Mouse (Mus musculus) erythroid progenitor cell, adult 5-6 weeks (primary cell): ENCODE data around the gene Slc38a8. TPM values are rescaled to one million over a fixed set of nuclear protein-coding genes. Genes with fewer than 3 reads are reported as not detected.

ENCODE experiments used
- ATAC-seq: replicated peaks from 2 replicates; pipeline ENCODE4 v1.8.0; 2016; ENCODE audit warnings: moderate number of reproducible peaks, mild to moderate bottlenecking, moderate TSS enrichment, inconsistent platforms; ENCODE audit not compliant: poor library complexity, low FRiP score, severe bottlenecking
- total RNA-seq, 2 experiments: library from RNA; stranded (forward) in 1 of 2; stranded (reverse) in 1 of 2; fragments of 150-400 nt in 1 of 2; fragments of 186-747, 209-891 nt in 1 of 2; gene quantifications; 2 replicates each; pipeline versions ENCODE4 v1.2.3 to v1.2.4; 2015 to 2017; ENCODE audit warnings: low replicate concordance in 2 of 2

Slc38a8 gene
- total RNA-seq (2015; ENCODE audit: low replicate concordance) = not detected in 2 replicates
- total RNA-seq (2017; ENCODE audit: low replicate concordance) = not detected in 2 replicates

GRCm38 (mm10) chr8:119501598-119501997 lies at the start of gene Slc38a8:
TSS of gene Slc38a8 (minus strand) at chr8:119501698.
- no peak for ATAC-seq

GRCm38 (mm10) chr8:119548560-119549113 lies 47.1 kb upstream of the Slc38a8 start:
- no peak for ATAC-seq

GRCm38 (mm10) chr8:119547019-119547691 lies 45.7 kb upstream of the Slc38a8 start:
- no peak for ATAC-seq

GRCm38 (mm10) chr8:119545791-119546190 lies 44.3 kb upstream of the Slc38a8 start:
- no peak for ATAC-seq

- ATAC-seq = no peak
These were observed 43.7 kb upstream of the Slc38a8 start for GRCm38 (mm10) chr8:119545180-119545579.

- ATAC-seq = no peak
These were observed 43.1 kb upstream of the Slc38a8 start for GRCm38 (mm10) chr8:119544606-119545005.

- ATAC-seq = no peak
These were observed 30.5 kb upstream of the Slc38a8 start for GRCm38 (mm10) chr8:119531973-119532372.

DNA sequence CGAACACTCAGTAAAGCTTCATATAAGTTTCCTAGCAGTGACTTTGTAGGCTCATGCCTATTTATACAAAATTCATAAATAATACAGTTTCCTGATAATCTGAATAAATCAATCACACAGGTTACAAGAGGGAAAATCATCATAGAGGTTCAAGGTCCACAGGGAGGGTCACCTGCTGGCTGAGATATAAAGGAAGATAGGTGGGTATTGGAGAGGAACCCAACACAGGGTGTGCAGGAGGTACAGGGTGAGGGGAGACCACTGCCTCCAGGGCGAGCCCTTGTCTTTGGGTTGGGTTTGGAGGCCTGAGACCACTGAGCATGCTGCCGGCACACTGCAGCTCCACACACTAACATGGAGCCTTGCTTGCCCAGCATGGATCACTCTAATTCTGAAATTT lies 29.9 kb upstream of the Slc38a8 start:
- no peak for ATAC-seq

- ATAC-seq = no peak
These were observed 29.4 kb upstream of the Slc38a8 start for GRCm38 (mm10) chr8:119530937-119531336.

DNA sequence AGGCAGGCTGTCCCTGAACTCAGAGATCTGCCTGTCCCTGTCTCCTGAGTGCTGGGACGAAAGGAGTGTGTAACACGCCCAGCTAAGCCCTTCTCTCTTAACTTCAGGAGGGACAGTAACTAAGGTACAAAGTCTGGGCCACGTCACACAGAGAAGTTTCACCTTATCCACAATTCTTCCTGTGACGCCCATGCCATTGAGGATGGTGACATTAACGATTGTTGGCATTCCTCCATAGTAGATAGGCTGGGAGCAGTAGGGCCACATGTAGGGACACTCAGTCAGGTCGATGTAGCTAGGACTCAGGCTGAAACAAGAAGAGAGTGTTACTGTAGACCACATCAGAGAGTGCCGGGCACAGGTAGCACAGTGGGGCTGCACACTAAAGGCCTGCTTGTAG lies 27.3 kb upstream of the Slc38a8 start:
- no peak for ATAC-seq

DNA sequence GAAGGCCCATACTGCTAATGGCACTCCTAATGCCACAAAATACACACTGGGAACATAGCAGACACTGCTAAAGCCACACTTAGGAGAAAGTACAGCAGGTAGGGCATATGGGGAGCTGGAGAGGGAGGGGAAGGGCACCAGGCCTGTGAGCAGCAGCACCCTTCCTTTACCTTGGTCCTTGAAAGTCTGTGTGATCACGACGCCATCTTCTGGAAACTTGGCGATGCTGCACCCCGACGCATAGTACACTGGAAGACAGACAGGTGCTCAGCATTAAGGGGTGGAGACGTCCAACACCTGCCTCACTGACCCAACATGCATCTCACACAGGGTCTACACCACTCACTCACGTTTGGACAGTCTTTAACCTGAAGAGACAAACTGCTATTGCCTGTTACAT lies 18.6 kb upstream of the Slc38a8 start:
- ATAC-seq = no peak

- ATAC-seq = no peak
These were observed 15.2 kb upstream of the Slc38a8 start for GRCm38 (mm10) chr8:119516674-119517073.

GRCm38 (mm10) chr8:119515767-119516166 lies 14.3 kb upstream of the Slc38a8 start:
- no peak for ATAC-seq

DNA sequence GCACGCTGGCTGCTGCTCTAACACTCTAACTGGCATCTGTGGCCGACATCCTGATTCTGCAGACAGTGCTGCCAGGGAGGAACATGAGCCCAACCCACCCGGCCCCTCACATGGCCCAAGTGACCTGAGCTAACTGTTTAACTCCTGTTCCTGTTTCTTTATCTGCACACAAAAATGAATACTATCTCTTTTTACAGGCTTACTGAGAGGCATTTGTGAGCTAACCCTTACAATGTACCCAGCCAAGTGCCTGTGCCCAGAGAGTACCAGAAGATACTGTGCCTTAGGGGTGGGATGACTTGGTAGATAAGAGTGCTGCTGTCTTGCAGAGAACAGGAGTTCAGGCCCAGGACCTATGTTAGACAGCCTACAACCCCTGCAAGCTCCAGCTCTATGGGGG lies 13.4 kb upstream of the Slc38a8 start:
- no peak for ATAC-seq

GRCm38 (mm10) chr8:119513405-119513804 lies 11.9 kb upstream of the Slc38a8 start:
- ATAC-seq = no peak

DNA sequence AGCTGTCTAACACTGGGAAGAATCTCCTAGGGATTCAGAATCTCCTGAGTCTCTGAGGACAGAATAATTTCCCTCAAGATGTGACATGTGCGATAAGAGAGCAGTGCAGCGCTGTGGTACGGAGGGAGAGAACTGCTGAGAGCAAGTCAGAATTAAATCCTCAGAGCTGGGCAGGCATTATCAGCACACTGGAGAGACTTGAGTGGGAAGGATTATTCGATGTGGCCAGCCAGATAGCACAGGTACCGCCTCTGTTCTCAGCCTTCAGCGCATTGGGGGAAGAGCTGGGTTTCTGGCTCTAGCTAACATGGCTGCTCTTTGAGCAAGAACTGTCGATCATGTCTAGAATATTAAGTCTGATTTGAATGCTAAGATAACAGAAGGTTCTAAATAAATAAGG lies 10.2 kb upstream of the Slc38a8 start:
- no peak for ATAC-seq

DNA sequence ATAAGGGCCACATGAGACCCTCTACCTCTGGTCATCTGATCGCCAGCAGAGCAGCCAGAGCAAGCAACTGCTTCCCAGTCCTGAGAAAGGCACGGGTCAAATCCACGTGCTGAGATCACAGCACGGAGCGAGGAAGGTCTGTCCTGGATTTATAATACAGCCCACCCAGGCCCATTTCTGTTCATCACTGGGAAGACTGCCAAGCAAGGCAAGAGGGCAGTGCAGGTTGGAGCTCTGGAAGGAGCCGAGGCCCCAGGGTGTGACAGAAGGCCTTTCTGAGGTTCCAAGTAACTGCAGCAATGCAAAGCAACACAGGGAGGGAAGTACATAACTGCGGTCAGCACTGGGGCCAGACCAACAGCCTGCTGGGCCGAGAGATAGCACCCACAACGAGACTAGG lies 9.0 kb upstream of the Slc38a8 start:
- ATAC-seq = no peak

DNA sequence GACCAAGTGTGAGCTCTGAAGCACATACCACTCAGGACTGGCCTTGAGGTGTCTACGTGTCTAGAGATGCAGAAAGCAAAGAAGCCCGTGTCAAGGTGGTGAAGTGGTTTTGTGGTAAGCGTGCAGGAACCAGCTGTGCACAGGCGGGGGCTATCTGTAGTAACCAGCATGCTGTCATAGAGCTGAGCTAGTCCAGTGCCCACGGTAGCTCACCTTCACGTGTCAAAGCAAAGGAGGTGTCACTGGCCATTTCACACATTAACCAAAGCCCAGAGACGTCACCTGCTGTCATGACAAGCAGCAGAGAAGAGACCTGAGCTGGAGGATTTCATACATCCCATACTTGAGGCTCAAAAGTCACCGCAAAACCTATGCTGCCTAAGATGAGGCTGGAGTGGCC lies 4.6 kb upstream of the Slc38a8 start:
- no peak for ATAC-seq

DNA sequence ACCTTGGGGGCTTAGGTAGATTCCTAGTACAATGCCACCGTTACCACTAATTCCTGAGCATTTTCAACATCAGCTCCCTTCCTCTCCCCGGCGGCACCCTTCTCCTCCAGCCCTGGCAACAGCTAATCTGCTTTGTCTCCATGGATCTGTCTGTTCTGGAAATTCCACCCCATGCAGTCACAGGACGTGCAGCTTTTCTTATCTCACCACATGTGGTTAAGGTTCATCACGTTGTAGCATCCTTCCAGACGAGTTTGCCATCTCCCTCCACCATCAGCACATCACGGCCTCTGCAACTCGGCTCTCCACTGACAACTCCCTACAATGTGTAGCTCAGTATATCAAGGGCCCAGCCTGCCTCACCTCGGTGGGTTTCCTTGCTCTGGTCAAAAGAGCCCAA lies 4.0 kb upstream of the Slc38a8 start:
- ATAC-seq = no peak

GRCm38 (mm10) chr8:119503191-119503767 lies 1.8 kb upstream of the Slc38a8 start:
- ATAC-seq = no peak

DNA sequence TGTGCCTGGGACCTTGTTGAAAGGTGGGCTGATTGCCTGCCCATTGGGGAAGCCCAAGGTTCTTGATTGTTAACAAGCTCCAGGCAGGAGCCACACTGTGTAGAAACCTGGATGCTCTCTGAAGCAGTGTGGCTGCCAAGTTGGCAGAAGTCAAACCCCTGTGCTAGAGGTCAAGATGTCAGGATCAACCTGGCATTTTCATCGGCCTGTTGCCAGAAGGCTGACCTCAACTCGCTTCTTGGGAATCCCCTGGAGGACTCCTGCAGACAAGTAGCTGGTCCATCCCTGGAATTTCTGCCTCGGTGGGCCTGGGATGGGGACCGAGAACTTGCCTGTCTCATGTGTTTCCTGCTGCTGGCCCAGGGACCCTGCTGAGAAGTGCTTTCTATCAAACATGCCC lies 613 bp upstream of the Slc38a8 start:
- ATAC-seq = no peak
